Mouse (Mus musculus) layer of hippocampus, adult 8-10 months (tissue): ENCODE results near the gene Prkn. TPM values are rescaled to one million over a fixed set of nuclear protein-coding genes. Genes with fewer than 3 reads are reported as not detected.

Experiments
- DNase-seq, 2 experiments: peaks; one replicate each; pipeline ENCODE4 v3.0.0; 2022; ENCODE audit warnings: low spot score in 2 of 2
- total RNA-seq, 4 experiments: library from RNA; stranded (reverse); gene quantifications; 2 replicates each; pipeline ENCODE4 v1.2.4; 2022

The Prkn gene
- total RNA-seq, 4 experiments from 2014 or later = 18.5 to 25.7 (median 19.9) TPM

DNA sequence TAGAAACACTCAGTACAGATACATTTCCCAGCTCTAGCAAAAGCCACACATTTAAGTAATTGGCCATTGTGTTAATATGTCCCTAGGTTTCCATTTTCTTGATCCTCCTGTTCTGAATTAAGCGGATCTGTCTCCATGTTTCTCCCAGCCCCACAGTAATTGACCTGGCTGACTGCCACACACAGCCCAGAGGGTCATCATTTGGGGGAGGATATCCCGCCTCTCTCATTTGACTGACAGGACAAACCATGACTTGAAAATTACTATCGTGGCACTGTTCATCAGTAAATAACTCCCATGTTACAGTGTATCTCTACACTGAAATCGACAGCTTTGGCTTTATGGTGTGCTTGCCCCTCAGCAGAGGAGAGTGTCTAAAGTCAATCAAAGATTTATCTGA, 146.9 kb downstream of the Prkn start:
- no peak for DNase-seq

DNA sequence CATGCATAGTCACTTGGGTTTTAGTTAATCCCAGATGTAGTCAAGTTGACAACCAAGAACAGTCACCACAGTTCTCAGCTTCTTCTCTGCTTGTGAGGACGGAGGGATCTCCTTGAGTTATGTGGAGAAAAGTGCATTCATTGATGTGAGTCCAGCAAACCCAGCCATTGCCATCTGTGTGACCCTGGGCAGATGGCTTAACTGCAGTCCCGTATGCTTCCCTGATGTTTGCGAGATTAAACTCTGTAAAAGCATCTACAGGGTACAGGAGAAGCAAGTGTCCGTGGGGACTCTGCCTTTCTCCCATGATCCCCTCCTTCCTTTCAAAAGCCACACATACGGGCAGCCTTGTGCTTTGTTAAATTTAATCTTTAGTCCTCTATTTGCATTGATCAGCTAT, 157.1 kb downstream of the Prkn start:
- no peak for DNase-seq

DNA sequence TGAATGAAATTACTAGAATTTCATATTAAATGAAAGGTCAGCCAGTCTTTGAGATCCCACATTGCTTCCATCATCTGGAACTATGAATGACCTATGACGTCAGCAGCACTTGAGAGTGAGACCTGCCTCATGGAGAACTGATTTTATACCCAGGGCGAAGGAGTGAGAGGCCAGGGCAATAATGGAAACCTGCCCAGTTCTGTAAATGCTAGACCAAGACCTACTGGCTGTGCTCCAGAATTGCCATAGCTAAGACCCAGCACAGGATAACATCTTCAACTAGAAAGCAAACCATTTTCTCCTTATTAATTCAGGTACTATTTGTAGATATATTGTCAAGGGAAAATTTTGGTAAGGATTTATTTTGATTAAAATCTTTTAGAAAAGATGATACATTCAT, 183.2 kb downstream of the Prkn start:
- no peak for DNase-seq

DNA sequence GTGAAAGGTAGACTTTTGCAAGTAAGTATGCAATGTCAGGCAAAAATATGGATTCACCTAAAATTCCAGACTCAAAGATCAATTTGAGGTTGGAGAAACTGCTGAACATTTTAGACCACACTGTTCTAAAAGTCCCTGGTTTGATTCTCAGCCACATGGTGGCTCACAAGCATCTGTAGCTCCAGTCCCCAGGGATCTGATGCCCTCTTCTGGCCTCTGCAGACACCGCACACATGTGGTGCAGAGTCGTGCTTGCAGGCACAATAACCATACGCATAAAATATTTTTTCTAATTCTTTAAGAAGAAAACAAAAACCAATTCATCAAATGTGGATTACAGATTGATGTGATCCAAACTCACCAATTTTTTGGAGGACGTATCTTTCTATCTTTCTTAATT, 189.2 kb downstream of the Prkn start:
- DNase-seq = no peak

DNA sequence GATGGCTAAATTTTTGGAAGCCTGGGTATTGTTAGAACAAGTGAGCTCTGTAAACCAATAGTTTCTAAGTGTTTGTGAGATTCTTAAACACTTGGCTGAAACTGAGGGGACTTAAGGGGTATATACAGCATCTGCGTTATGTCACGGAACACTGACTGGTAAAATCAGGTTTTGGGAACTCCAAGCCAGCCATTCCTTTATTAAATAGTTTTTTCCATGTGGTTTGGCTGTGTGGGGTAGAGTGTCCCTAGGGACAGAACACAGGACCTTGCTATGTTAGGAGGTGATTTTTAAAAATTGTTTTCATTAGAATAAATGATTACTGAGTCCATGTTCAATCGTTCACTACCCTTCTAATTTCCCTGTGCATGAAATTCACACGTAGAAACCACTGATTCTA, 190.8 kb downstream of the Prkn start:
- DNase-seq = no peak

DNA sequence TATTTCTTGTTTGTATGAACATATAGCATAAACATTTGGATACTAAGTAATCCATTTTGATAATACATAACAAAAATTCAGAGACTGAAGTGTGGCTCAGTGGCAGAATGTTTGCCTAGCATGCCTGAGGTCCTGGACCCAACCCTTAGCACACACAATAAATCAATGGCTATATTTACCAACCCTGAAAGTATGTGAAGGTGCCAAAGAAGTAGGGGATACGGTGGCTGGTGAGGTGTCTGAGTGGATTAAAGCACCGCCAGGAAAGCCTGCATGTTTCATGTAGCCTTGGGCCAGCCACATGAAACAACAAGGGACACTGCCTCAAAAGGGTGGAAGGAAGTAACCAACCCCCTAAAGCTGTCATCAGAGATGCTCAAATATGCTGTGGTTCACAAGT, 192.2 kb downstream of the Prkn start:
- no peak for DNase-seq

DNA sequence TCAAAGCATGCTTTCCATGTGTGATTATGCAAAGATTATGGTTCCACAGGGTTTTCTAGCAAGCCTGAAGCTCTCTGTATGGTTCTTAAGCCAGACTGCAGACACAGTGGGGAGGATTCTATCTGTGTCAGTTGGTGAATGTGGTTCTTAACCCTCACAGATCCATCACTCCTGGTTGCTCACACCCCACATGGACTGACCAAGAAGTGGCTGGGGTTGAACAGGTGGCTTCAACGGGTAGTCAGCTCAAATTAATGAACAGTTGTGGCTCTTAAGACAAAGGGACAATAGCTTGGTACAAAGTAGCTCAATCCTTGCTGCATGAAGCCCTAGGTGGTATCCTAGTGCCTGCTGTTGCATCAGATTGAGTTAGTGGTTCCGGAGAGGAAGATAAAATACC, 193.4 kb downstream of the Prkn start:
- no peak for DNase-seq

DNA sequence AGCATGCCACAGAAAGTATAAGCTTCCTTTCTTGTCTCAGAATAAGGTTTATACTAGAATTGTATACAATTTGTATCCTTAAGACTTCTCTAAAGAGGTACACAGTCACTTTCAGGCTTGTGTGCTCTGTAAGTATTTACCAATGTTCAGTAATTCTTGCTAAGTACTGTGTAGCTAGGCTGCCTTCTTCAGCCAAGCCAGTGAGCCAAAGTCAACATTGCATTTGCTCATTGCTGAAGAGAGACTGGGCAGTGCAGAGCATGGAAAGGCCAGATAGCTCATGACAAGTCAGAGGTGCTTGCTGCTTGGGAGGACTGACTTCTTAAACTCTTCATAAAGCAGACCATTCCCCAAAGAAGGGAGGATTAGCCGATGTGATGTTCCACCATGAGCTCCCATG, 198.1 kb downstream of the Prkn start:
- DNase-seq = no peak

DNA sequence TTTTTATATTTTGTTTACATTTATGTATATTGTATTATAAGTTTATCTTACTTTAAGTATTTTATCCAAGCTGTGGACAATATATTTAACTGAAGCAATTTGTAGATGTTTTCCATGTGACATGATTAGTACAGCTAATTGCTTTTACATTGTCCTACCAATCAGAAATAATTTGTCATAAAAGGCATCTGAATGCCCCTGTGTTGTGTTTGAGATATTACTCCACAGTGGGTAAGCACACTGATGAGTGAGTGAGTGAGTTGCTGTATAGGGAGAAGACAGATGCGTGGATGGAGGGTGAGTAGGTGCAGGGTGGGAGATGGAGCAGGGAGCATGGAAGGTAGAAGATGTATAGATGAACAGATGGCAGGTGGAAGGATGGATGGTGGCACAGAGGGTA, 218.8 kb downstream of the Prkn start:
- no peak for DNase-seq

DNA sequence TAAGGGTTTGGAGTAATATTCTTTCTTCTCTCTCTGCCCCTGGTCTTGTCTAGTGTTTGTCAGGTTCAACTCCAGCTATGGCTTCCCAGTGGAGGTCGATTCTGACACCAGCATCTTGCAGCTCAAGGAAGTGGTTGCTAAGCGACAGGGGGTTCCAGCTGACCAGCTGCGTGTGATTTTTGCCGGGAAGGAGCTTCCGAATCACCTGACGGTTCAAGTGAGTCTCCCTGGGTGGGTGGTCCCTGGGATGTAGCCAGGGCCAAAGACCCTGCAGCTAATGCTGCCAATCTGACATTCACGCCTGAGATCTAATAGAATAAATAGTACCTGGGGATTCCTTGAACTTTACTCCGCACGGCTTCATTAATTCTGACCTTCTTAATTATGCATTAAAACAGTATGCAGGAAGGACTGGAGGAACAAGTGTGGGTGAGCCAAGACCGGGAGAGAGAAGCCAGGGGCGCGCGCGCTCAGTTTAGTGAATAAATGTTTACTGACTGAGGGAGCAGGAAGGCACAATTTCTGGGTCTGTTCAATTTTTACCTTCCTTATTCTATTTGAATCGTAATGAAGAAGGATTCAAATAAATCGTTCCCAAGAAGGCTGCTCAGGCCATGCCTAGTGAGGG, 227.0 kb downstream of the Prkn start:
- DNase-seq = no peak

DNA sequence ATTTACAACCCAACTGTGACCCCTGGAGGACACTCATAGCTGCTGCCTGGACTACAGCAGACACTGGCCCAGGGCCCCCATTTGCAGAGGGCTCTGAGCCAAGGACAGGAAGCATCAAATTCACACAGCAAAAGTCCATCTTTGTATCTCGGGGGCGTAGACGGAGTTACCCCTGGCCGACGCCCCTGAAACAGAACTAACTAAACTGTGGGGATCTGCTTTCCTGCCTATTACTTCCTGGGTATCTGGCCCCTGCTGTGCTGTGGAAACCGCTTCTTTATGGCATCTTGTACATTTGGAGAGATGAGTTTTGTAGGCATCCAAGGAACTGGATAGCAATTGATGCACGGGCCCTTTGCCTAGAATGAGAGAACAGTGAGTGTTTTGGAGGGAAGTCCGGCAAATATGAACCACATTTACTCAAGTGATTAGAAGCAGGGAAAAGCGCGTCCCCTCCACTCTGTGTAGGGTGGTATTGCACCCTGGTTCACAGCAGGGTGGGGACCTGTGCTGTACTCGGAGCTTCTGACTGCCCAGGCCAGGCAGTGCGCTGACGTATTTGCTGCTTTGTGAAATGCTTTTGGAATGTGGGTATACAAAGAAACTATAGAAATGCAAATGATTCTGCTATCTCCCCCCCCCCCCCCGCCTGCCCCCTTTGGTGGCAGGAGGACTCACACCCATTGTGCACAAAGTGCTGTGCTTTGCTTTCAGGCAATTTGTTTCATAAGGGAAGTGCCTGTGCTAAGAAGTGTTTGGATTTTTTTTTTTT, 227.7 kb downstream of the Prkn start:
- peak; percentile 34 to 57 for DNase-seq

DNA sequence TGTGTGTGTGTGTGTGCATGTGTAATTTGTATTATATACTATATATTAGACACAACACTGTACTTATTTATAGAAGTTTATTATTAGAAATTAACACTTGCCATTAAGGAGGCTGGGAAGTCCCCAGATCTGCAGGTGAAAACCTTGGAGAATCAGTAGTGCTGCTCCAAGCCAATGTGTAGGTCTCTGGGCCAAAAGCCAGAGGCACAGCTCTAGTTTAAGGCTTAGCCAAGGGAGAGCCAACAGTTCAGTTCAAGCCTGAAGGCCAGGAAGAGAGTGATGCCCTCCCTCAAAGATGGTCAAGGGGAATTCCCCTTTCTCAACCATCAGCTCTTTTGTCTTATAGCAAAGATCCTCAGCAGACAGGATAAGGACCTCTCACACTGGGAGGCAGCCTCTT, 230.8 kb downstream of the Prkn start:
- no peak for DNase-seq

DNA sequence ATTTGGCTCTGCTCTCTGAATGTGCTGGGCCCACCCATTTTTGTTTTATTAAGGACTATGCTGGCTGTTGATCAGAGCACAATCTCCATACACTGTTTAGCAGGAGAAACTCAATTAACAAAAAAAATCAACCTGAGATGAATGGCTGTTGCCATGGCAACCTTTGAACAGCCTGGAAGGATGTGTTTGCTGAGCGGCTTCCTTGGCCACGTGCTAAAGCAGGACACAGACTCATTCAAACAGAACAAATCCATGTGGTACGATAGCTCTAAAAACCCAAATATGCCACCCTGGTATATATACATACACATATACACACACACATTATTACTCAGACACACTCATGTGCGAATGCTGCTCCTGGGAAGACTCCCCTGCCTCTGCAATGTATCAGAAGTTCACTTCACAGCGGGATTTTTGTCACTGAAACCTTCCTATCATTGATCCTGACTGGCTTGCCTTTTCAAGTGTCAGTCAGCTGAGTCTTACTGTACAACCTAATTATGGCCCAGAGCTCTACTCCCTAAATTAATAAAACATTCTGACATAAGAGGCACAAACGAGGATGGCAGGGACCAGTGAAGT, 236.2 kb downstream of the Prkn start:
- DNase-seq = peak; percentile 36 to 47

DNA sequence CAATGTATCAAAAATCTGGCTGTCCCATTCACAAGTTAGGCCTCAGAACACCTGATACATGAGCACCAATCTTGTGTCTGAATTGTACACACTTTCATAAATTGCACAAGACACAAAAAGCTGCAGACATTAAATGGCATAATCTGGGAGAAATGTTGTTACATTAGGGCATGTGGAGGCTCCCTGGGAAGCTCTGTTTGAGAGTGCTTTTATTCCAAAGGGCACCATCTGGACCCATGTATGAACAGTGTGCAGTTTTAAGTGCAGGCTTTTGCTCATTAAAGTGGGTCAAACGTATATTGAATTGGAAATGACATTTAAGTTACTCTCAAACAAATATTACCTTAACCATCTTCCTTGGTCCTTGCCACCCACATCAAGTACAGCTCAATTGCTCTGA, 246.3 kb downstream of the Prkn start:
- no peak for DNase-seq

DNA sequence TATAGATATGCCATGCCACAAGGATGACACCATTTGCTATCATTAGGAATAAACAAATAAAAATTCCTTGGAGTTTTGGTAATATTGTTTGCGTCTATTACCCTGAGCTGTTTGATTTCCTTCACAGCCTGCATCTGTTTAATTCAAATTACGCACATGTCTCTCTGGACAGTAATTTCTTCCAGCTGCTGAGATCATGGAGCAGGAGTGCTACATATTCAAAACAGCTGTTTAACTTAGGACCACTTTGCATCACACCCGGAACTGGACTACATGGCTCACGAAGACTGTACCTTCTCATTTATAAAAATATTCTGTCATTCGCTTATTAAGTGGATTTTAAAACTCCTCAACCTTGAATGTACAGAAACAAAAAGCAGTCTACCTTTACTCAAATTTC, 246.9 kb downstream of the Prkn start:
- no peak for DNase-seq

DNA sequence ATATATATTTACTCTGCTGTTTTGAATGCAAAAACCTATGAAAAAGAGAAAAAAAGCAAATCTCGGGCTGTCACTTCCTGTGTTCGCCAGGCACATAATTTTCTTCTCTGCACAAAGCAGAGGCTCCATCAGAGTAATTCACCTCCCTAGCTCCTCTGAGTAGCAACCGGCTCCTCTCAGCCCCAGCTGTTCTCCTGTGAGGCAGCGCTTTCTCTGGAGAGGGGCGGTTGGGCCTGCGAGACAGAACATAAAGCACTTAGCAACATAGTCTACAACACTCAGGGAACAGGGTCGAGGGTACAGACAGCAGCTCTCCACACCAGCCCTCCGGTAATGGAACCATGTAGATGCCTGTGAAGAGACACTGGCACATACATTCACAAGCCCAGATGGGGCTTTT, 247.6 kb downstream of the Prkn start:
- DNase-seq = no peak

DNA sequence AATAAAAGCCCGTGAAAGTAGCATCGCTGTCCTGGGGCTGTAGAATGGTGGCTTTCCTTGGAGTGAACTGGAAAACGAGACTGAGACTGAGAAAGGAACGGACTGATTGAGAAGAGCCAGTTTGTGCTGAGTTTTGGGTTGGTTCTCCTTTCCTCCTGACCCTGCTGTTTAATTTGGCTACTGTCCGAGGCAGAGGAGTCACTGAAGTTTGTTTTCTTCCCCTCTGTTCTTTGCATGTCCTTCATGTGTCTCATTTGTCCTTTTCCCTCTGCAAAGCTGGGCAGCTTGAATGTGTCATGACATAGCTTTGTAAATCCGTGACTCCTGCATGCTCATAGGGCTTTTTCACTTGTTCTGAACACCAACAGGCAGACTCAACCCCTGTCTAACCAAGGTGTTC, 249.2 kb downstream of the Prkn start:
- no peak for DNase-seq

DNA sequence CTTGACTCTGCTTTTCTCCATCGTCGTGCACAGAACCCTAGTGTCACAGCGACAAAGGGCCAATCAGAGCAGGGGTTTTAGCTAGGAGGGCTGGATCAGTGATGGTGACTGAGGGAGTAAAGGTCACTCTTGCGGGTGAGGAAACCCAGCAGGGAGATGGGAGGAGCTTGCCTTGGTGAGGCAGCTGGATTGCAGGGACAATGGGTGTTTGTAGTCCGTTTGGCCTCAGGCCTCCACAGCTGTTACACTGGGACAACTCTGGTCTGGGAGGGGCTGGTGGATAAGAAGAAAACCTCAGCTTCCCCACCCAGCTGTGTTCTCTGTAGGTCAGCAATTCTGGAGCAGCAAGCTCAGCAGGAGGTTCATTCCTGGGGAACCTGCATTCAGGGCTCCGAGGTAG, 252.7 kb downstream of the Prkn start:
- DNase-seq = peak; percentile 45 to 74

DNA sequence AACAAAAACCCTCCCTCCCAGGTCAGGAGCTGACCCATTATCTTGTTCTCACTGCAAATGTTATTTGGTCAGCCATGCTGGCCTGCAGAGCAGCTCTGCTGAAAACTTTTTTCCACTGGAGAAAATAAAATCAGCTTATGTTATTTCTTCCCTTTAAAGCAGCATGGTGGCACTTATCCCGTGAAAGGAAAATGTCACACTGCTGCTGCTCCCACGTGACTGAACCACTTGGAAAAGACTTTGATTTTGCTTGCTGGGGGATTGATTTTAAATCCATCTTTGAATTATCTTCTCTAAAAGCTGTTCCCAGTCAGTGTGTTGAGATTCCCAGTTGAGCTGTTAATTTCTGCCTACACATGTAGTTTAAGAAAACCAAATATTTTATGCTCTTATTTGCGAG, 253.1 kb downstream of the Prkn start:
- DNase-seq = no peak

DNA sequence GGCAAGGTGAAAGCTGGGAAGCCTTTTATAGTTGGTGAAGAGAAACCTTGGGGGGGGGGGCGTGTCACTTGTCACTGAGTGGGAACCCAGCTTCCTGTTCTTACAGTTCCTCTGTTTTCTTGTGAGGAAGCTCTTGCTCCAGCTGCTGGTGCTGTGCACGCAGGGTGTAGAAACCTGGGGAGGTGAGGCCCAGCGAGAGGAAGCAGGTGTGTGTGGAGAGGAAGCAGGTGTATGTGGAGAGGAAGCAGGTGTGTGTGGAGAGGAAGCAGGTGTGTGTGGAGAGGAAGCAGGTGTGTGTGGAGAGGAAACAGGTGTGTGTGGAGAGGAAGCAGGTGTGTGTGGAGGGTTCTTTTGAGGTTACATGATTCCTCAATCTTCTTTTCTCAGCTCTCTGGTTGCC, 266.8 kb downstream of the Prkn start:
- DNase-seq = no peak

DNA sequence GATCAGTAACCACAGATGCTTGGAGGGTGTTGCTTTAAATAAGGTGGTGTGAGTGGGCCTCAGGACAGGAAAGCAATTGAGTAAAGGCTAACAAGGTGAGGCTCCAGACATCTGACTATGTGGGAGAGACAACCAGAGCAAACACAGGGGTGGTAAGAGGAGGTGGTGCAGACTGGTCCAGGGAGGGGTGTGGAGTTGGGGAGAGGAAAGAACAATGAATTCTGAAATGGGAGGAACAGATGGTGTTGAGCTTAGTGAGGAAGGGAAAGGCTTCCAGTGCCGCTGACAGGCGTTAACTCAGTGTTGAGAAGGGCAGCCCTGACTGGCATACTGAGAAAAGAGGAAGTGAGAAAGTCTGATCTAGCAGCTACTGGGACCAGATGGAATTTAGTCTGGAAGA, 267.7 kb downstream of the Prkn start:
- peak; percentile 44 to 65 for DNase-seq

DNA sequence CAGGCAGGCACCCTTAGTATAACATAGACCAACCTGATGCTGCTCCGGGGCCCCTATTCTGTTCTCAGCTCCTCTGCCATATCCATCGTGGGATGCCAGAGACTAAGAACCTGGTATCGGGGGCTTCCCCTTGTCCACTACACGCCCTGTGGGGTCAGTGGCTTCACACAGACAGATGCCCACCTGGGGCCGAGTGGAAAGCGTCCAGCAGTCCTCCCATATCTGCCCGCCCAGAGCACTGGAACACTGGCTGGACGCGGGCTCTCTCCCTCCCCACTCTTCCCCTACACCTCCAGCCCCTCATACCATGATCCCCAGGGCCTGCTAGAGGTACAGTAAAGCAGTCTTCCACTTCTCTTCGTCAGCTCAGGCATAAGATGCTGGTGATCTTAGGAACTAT, 277.3 kb downstream of the Prkn start:
- DNase-seq = no peak

DNA sequence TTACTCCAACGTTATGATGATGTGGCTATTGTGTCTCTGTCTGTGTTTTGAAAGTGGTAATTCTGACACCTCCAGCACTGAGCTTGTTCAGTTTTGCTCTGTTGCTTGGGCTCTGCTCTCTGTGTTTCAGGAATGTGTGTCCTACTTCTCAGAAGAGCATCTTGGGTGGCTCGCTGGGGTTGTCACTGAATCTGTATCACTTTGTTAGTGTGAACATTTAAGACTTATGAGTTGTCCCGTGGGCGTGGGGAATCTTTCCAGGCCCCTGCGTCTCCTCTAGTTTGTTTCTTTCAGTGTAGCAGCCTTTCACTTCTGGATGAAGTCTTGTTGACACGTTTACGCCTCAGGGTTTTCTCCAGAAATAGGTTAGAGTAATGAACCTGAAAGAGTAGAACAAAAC, 283.9 kb downstream of the Prkn start:
- no peak for DNase-seq
